Mouse (Mus musculus) gastrocnemius, postnatal 4 days (tissue): Measurements from ENCODE around the gene Acvrl1. TPM values are rescaled to one million over a fixed set of nuclear protein-coding genes. Genes with fewer than 3 reads are reported as not detected.
A peak's percentile ranks its signal among the peaks of the same experiment; 100 is the strongest.

Experiments used
- DNase-seq, 2 experiments: peaks; one replicate each; pipeline ENCODE4 v3.0.0; 2021 to 2022; ENCODE audit warnings: low spot score in 2 of 2, mixed read lengths in 2 of 2
- long read RNA-seq, 2 experiments: library from polyadenylated mRNA; stranded (forward); transcript quantifications; one replicate each; pipeline ENCODE4 v2.0.0; 2021
- total RNA-seq, 2 experiments: library from RNA; stranded (reverse); gene quantifications; 2 replicates each; pipeline ENCODE4 v1.2.3; 2021

The Acvrl1 gene
- total RNA-seq: 10 to 100 TPM; 24.6 to 28.1 TPM
- long read RNA-seq, experiment 1, transcript Acvrl1-203 (10 exons, 1,818 nt): major isoform, 5 of 15 reads
- long read RNA-seq, experiment 1, partial matches to known transcripts: 8 of 15 reads
- long read RNA-seq, experiment 1, other reads (novel, unspliced or antisense): 2 of 15 reads
- long read RNA-seq, experiment 2, transcript Acvrl1-203 (10 exons, 1,818 nt): major isoform, 6 of 21 reads
- long read RNA-seq, experiment 2, partial matches to known transcripts: 12 of 21 reads
- long read RNA-seq, experiment 2, other reads (novel, unspliced or antisense): 2 of 21 reads

DNA sequence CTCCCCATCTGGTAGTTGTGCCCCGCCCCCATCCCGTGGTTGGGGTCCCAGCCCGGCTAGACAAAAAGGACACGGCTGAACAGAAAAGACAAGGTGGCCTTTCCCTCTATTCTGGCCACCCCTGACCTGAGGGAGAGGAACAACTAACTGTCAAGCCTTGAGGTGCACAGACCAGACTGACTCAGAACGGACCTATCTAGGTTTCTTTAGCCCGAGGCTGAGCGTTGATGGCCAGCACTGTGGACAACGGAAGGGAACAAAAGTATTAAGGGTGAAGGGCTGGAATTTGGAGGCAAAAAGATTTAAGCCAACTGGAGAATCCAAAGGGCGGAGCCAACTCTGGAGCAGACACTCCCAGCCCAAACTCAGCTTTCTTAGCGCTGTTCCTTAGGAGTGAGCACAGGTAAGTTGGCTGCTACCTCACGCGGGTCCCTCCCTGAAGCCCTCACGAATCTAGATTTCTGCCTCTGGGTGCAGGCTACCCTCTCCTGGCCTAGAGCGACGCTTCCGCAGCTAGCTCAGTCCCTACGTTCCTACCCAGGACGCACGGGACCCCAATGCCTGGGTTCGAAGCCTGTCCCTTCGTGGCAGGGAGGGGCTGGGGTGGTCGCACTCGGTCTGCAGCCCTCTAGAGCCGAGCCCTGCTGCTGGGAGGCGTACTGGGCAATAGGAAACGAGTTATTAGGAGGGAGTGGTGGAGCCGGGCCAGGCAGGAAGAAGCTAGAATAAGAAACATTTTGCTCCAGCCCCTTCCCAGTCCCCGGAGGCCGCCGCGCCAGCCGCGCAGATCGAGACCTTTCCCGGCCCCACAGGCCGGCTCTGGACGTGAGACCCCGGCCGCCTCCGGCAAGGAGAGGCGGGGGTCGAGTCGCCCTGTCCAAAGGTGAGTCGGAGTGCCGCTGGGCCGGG lies at the start of gene Acvrl1:
Acvrl1 (plus strand) TSS at position 342 of the 909 bp plus-strand sequence.
- peak in 1 of 2 experiments; percentile 77 for DNase-seq

DNA sequence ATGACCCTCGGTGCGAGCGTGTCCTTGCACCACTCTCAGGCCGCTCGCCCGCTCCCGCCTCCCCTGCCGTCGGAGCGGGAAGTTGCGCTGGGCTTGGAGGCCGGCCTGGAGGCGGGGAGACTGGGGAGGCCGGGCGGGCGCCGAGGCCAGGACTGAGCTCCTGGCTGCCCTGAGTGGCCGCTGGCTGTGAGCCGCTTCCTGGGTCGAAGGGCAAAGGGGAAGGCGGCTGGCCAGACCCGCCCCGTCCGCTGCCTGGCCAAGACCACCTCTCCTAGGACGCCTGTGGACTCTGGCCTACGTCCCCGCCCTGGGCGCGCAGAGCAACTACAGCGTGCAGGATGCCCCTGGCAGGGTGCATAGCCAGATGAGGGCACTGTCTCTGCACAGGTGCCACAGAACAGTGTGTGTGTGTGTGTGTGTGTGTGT lies 49.6 kb upstream of the Acvrl1 start:
- DNase-seq: peak; percentile 77 to 85

DNA sequence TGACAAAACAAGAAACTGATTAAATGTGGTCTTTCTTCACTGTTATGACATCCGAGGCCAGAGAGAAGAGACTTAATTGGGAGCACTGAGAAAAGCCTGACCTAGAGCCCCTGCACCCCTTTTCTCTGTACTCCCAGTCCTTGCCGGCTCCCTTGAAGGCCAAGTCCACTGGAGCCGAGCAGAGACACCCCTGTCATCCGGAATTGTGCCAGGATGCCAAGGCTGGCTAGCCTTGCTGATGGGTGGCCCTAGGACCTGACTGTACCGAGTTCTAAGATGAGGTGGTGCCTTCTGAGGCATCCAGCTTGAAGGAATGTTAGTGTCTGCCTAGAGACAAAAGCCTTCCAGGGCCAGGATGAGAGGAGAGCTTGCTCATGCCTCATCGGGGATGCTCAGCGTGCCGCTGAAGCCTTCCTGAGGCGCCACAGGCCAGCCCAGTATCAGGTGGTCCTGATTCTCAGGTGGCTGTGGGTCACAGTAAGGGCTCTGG lies 48.2 kb upstream of the Acvrl1 start:
- DNase-seq: no peak

DNA sequence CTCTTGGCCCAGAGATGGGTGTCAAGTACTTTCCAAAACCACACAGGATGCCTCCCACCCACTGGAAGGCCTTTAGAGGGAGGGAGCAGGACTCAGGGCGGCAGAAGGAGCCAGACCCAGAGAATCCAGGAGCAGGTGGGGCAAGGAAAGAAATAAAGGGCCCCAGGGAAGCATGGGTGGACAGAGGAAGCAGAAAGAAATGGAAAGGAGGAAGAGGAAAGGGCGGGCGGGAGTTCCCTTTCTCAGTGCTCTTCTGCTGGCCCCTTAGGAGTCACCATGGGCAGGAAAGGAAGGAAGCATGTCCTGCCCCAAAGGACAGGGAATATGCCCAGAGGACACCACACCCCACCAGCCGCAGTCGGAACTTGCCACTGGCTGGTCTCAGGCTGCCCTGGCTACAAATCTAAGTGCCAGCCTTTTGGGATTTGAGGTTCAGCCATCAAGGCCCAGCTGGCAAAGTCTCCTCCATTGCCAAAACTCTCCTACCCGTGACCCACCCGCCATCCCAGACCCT lies 47.2 kb upstream of the Acvrl1 start:
- DNase-seq: no peak

DNA sequence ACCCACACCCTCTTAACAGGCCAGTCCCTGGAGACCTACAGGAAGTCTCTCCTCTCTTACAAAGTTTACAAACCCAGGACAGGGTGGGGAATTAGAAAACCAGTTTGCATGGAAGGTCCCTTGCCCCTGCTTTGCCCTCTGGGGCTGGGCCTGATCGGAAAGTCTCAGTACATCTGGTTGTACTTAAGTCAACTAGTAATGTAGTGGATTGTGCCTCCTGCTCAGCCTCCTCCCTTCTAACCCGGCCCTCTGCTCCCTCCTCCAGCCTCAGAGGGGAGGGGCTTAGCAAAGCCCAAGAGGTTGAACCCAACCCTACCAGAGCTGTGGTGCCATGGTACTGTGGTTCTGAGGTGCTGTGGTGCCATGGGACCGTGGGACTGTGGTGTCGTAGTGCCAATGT lies 46.1 kb upstream of the Acvrl1 start:
- no peak for DNase-seq

DNA sequence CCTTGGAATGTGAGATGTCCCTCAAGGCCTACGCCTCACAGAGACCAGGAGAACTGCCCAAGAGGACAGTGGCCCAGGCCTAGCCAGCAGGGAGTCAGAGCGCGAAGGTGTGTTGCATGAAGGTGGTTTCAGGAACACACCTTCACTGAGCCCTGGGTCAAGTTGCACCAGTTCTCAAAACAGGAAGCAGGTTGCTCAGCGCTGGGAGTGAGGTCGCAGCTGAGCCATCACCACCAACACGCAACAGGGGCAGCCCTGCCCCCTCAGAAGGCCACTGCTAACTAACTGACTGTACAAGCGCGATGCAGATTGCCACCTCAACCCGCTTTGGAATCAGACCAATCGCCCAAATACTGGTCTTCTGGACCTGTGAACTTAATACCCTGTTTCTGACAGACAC lies 43.8 kb upstream of the Acvrl1 start:
- no peak for DNase-seq

DNA sequence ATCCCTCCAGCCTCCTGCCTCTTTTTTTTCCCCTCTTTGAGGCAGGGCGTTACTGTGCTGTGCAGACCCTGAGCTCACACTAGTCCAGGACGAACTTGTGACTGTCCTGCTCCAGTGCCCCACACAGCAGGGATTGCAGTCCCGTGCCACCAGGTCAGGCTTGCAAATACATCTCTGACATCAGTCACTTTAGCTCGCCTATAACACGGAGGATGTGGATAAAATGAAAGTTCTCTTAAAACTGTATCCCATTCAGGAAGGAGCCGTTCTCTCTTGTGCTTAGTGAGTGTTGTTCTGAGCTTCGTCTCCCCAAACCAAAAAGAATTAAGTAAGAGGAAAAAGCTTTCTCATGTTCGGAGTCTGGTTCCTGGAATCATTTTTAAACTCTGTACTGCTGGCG lies 41.9 kb upstream of the Acvrl1 start:
- no peak for DNase-seq

DNA sequence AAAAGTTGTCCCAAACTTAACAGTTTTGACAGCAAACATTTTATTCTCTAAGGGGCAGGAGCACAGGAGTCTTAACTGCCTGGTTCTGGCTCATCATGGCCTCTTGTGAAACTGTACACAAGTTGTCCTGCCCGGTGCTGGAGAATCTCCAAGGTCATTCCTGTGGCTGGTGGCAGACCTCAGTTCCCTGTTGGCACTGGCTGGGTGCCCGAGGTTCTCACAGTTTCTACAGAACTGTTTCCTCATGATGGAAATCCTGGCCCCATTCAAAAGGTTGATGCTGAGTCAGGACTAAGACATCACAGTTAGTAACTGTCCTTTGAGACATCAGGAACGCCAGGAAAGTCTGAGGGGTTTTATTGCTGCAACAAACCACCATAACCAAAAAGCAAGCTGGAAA lies 41.4 kb upstream of the Acvrl1 start:
- no peak for DNase-seq

DNA sequence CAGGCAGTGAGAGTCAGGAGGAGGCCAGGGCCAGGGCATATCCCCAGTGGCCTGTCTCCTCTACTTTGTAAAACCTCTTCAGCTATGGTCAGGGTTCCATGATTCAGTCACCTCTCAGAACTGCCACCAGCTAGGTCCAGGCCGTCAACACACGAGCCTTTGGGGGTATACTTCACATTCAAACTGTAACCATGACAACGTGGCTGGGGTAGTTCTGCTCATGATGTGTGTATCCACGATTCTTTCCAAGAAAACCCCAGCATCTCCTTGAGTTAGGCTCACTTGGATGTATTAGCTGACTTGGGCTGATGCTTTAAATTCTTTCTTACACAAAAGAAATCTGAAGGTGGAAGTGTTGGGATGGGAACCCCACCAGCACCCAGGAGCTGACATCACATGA lies 40.0 kb upstream of the Acvrl1 start:
- no peak for DNase-seq

DNA sequence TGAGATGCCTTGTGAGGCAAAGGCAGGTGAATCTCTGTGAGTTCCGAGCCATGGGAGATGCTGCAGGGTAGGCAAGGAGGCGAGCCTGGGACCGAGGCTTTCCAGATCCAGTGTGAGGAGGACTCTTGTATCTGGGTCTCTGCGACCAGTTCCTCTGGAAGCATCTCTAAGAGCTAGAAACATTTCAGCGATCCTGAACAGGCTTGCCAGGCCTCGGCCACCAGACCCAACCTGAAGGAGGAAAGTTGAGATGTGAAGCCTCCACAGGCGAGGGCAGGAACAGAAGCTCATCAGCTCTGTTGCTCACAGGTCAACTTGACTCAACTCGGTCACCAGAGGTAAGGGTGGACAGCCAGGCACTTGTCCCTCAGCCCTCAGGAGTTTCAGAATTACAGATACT lies 36.8 kb upstream of the Acvrl1 start:
- DNase-seq: no peak

DNA sequence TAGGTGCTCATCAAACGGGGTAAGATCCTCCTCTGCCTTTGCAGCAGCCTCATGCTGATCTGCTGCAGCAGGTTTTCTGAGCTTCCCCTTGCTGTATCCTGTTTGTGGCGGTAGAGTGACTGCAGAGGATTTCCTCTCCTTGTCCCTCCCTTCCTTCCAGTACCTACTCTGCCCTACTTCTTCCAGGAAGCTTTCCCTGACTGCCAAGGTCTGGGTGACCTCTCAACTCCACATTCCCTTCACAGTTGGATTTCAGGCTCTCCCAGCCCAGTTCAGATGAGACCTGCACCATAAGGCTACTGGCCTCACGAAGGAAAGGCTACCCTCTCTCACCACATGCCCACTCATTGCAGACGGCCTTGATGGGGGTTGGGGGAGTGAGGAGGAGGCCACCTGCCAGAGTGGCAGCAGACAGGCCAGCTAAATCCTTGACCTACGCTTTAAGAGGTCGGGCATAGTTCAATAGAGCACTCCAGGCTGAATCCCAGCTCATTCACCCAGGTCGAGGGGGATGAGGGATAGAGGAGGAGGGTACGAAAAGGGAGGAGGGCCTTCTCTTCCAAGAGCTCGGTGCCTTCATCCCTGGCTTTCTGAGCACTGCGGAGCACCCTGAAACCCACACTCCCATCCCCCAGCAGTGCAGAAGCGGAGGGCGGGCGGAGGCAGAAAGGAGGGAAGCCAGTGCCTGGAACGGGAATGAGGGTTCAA lies 36.0 kb upstream of the Acvrl1 start:
- DNase-seq: no peak

DNA sequence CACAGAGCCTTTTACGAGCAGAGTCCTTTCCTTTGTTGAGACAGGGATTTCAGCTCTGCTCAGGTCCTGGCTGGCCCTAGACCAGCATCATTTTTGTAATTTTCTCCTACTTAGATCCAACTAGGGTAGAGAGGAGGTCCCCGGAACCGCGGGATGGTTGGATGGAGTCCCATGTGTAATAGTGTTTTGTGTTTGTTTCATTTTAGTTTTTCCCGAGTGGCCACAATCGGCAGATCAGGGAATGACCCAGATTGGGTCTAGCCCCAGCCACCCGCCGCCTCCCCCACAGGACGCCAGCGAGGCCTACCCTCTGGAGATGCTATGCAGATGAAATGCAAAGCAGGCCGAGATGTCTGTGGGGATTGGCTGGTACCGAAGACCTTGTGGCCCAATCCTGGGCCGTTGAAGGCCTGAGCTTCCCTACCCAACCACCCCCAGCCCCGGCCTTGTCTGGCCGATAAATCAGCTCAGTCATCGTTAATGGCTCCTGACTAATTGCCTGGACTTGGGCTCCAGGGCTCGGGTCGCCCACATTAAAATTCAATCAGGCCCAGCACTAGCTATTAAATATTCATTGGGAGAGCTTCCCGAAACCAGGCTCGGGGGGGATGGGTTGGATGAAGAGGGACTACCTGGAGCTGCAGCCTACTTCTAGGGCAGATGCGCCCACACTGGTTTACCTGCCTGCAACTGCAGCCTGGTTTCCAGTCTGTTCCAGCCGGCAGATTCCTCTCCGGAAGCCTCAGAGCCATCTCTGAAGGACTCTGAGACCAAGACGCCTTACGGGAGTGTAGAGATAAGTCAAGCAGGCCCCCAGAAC lies 35.3 kb upstream of the Acvrl1 start:
- no peak for DNase-seq

DNA sequence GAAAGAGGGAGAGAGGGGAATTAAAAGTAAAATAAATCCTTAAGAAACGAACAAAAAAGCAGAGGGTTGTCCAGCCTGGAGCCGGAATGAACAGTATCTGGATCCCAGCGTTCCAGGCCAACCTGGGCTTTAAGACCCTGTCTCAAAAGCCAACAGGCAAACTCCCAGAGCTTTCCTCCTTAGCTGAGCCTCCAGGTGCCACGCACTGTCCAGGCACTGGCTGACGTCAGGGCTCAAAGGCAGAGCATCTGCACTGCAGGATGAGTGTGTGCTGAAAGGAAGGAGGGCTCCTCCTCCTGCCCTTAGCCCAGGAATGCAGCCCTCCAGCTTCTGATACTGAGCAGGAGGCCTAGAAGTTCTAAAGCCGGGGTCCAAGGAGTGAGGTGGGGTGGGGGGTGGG lies 34.3 kb upstream of the Acvrl1 start:
- DNase-seq: no peak

DNA sequence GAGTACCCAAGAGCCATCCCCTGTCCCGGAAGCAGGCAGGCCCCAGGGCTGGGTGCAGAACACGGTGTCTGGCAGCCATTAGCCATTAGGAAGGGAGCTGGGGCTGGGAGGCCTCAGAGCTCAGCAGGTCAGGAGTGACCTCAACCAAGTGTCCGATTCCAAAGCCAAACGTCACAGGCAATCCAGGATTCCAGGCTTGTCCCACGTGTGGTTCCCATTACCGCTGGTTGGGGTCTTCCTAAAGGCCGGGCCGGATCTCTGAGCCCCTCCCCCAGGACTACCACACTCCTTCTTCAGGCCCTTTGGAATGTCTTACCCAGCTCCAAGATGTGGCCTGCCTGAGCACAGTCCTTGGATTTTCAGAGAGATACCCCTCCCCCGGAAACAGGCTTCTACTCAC lies 33.3 kb upstream of the Acvrl1 start:
- no peak for DNase-seq

DNA sequence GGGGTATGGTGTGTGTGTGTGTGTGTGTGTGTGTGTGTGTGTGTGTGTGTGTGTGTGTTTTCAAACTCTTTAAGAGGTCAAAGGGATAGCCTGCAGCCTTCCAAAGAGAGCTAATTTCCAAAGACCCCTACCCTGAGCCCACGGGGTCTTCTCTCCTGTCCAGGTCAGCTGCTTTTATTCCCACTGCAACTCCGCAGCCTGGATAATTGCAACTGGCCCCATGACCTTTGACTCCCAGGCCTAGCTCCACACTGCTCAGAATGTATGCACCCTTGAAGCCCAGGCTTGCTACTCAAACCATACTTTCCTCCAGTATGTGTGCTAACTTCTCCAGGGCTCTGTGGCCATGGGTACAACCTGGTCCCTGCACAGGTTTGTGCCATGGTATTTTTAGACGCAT lies 32.9 kb upstream of the Acvrl1 start:
- no peak for DNase-seq

DNA sequence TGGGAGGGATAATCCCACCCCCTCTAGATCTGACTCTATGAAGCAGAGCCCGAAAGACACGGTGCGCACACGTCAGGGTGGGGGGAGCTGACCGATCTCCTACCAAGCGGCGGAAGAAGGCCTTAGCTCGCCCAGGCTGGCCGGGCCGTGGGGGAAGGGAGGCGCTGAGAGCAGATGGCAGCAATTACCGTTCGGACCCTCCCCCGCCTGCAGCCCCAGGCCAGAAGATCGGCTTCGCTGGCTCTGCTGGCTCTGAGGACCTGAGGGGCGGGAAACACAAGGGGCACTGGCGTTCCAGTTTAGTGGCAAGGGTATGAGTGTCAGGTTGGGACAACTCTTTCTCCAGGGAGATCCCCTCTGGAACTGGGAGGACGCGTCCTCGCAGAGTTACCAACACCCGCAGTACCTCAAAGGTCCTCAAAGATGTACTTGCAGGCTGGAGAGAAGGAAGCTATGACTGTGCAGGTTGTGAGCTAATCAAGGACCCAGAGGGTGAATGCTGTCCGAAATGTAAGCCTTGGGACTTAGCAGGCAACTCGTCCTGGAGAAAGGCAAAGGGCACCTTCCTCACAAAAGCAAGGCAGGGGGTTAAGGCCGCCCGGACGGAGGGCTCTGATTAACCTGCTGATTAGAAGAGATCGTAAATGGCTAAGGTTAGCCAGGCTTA lies 30.2 kb upstream of the Acvrl1 start:
- DNase-seq: peak in 1 of 2 experiments; percentile 57

DNA sequence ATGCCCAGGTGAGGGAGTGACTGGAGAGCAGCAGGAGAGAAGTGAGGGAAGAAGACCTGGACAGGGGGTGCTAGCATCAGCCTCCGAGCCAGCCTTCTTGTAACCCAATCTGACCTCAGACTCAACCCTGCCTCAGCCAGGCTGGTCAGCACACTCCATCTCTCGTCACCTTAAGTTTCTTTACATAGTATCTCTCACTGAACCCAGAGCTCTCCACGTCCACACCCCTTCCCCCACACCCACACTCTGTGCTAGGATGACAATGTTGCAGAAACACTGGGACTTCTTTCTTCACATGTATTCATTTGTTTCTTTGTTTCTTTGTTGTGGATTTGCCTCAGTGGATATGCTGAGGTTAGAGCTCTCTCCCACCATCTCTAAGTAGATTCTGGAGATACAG lies 27.3 kb upstream of the Acvrl1 start:
- no peak for DNase-seq

DNA sequence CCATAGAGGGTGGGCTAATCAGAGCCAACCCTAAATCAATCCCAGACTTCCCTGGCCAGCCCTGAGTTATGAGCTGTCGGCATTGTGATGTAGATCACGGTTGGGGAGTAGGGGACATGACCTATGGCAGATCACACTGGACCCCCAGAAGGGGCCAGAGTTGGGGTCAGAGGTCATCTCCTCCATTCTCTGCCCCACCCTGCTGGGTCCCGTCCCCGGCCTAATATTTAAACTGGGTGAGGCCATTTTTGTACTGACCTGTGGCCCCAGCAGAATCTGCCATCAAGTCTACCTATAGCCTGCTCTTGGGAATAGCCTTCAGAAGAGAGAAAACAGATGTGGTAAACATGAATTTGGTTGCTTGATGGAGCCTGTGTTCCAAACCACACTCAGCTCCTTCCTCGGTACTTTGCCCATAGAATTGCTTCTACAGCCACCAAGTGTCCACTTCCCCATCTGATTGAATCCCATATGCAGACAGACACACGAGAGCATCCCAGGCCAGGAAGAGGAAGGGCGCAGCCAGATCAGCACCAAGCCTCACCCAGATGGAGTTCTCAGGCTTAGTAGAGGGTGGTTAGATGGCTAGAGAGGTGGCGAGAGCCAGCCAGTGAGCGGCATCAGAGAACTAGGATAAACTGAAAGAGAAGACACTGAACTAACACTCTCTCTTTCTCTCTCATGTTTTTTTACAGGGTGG lies 24.6 kb upstream of the Acvrl1 start:
- no peak for DNase-seq

DNA sequence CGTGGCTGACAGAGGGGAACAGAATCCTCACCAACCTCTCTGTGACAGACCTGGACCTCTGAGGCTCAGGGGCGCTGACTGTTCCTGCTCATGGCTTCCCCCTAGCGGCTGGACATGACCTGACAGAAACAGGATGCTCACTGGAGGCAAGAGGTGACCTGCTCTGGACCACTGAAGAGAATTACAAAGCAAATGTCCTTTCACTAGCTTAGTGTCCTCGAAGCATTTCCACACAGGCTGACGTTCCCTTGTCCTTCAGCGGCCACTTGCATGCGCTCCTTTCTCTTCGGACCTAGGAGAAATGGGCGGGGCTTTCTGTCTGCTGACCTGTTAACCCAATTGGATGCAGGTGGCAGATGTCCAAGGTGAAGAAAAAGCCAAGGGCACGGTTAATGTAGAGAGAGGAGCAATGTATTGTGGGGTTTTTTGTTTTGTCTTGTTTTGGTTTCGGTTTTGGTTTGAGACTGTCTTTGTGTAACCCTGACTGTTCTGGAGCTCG lies 22.8 kb upstream of the Acvrl1 start:
- DNase-seq: peak; percentile 57 to 76
